Mouse (Mus musculus) lung, postnatal 0 days (tissue): ENCODE results near the gene Brd3. TPM values are rescaled to one million over a fixed set of nuclear protein-coding genes. Genes with fewer than 3 reads are reported as not detected.
A peak's percentile ranks its signal among the peaks of the same experiment; 100 is the strongest.
"Not testable (repeated sequence)": the region's sequence is repeated elsewhere in the genome, so short reads cannot be mapped to it uniquely, and the experiment has no call there.

Experiments
- ATAC-seq: fragments of 200-750 bp; cut with Nextera tagmentation; 2 replicates; pipeline ENCODE4 v1.8.0; 2017; ENCODE audit warnings: moderate library complexity
- DNase-seq: peaks from one replicate; pipeline ENCODE4 v3.0.0-alpha.2; 2016; ENCODE audit warnings: low spot score
- H3K27ac ChIP-seq: fragments of 300-500 bp; sonication (generic); 2 replicates; pipeline ENCODE4 v1.5.1; 2014; ENCODE audit warnings: antibody characterized with exemption, mild to moderate bottlenecking, low read length, mixed read lengths
- H3K27me3 ChIP-seq: fragments of 300-500 bp; sonication (generic); replicated peaks from 2 replicates; pipeline ENCODE4 v1.6.1; 2014; ENCODE audit warnings: low read length, mixed read lengths; ENCODE audit not compliant: insufficient read depth
- H3K36me3 ChIP-seq: fragments of 300-500 bp; sonication (generic); 2 replicates; pipeline ENCODE4 v1.6.1; 2014; ENCODE audit warnings: low read length, mixed read lengths; ENCODE audit not compliant: insufficient read depth
- H3K4me1 ChIP-seq: fragments of 300-500 bp; sonication (generic); 2 replicates; pipeline ENCODE4 v1.6.1; 2014; ENCODE audit warnings: antibody characterized with exemption, low read depth, low read length, mixed read lengths; ENCODE audit not compliant: insufficient read depth
- H3K4me2 ChIP-seq: fragments of 300-500 bp; sonication (generic); replicated peaks from 2 replicates; pipeline ENCODE4 v1.6.1; 2014; ENCODE audit warnings: low read depth, mild to moderate bottlenecking, low read length, moderate library complexity, mixed read lengths
- H3K4me3 ChIP-seq: fragments of 300-500 bp; sonication (generic); 2 replicates; pipeline ENCODE4 v1.5.1; 2014; ENCODE audit warnings: low read depth, low read length
- H3K9ac ChIP-seq: fragments of 300-500 bp; sonication (generic); replicated peaks from 2 replicates; pipeline ENCODE4 v1.6.1; 2014; ENCODE audit warnings: low read depth, mild to moderate bottlenecking
- H3K9me3 ChIP-seq: fragments of 300-500 bp; sonication (generic); 2 replicates; pipeline ENCODE4 v1.6.1; 2016; ENCODE audit warnings: low read length, mixed read lengths
- CTCF ChIP-seq: IDR thresholded peaks from 2 replicates; pipeline ENCODE4 v1.5.1; 2016; ENCODE audit warnings: antibody characterized with exemption, mild to moderate bottlenecking
- EP300 ChIP-seq: IDR thresholded peaks from 2 replicates; pipeline ENCODE4 v1.6.1; 2016; ENCODE audit warnings: antibody characterized with exemption, mild to moderate bottlenecking, control low read depth
- WGBS: fragments of 180-500 bp; shearing (Covaris S2); extraction: QIAGEN DNeasy Blood & Tissue Kit; methylation state at CpG from one replicate; pipeline ENCODE4 v1.1.7; 2014; 5-methylcytosine and 5-hydroxymethylcytosine counted together
- polyA plus RNA-seq: library from polyadenylated mRNA; unstranded; fragments of >200 nt; fragmentation: Nextera tagmentation; extraction: Ambion mirVana; gene quantifications from 2 replicates; pipeline ENCODE4 v1.2.1, GENCODE M21; 2015

Brd3 gene
- polyA plus RNA-seq, 1 experiment from 2014 or later: 47.5 TPM

GRCm38 (mm10) chr2:27539772-27540514, 32.5 kb upstream of the Brd3 start:
- peak overlapping the region; percentile 48 for H3K9ac ChIP-seq
- ATAC-seq: peak; percentile 98
- DNase-seq: peak; percentile 100
- H3K27me3 ChIP-seq: no peaks in the 10 kb centered on the region
- H3K27ac ChIP-seq: peak overlapping the region; percentile 82
- H3K4me3 ChIP-seq: peak overlapping the region; percentile 36
- peak overlapping the region; percentile 55 for H3K4me2 ChIP-seq
- WGBS: 2% methylated on average over 46 of the region's 46 CpGs
- H3K4me1 ChIP-seq: peaks cover 9% of the 10 kb centered on the region; the same call in 1 of the 2 replicates
- TF ChIP-seq EP300 (peak; percentile 71; the same call in 1 of the 2 replicates), CTCF (no peak)
- H3K9me3 ChIP-seq: no peaks in the 10 kb centered on the region
- peaks cover 10% of the 10 kb centered on the region; the same call in 1 of the 2 replicates for H3K36me3 ChIP-seq

- H3K4me1 ChIP-seq: peaks cover 9% of the 10 kb centered on the region; the same call in 1 of the 2 replicates
- DNase-seq: peak; percentile 65
- no peak overlapping the region for H3K4me3 ChIP-seq
- TF ChIP-seq CTCF: no peak
- no peak for TF ChIP-seq EP300
- peaks cover 13% of the 10 kb centered on the region; the same call in 1 of the 2 replicates for H3K36me3 ChIP-seq
- H3K9me3 ChIP-seq: no peaks in the 10 kb centered on the region
- H3K4me2 ChIP-seq: no peak overlapping the region
- no peak for ATAC-seq
- H3K9ac ChIP-seq: no peak overlapping the region
- H3K27ac ChIP-seq: no peak overlapping the region
- WGBS: 9% methylated on average over 5 of the region's 5 CpGs
- no peaks in the 10 kb centered on the region for H3K27me3 ChIP-seq
Observed at GRCm38 (mm10) chr2:27539336-27539735, 31.9 kb upstream of the Brd3 start.

GRCm38 (mm10) chr2:27538455-27539330, 31.2 kb upstream of the Brd3 start:
- ATAC-seq, H3K4me3 ChIP-seq, H3K27me3 ChIP-seq, H3K9ac ChIP-seq, H3K4me1 ChIP-seq, H3K27ac ChIP-seq, H3K9me3 ChIP-seq, H3K4me2 ChIP-seq, DNase-seq: not testable (repeated sequence)
- H3K36me3 ChIP-seq: peaks cover 14% of the 10 kb centered on the region; the same call in 1 of the 2 replicates
- 60% methylated on average over 5 of the region's 5 CpGs for WGBS
- 0 out of 2 replicates have a peak, but pooled peaks have one; percentile 5 for TF ChIP-seq CTCF

- TF ChIP-seq CTCF: peak; percentile 59
- TF ChIP-seq EP300: no peak
- DNase-seq (no peak), ATAC-seq (no peak)
- Histone ChIP-seq H3K4me3 (no peak overlapping the region), H3K27me3 (no peaks in the 10 kb centered on the region), H3K9ac (no peak overlapping the region), H3K9me3 (no peaks in the 10 kb centered on the region), H3K27ac (no peak overlapping the region), H3K4me1 (peaks cover 18% of the 10 kb centered on the region), H3K4me2 (no peak overlapping the region), H3K36me3 (peaks cover 7% of the 10 kb centered on the region)
- WGBS: 96% methylated on average over 3 of the region's 3 CpGs
Observed at GRCm38 (mm10) chr2:27518283-27518682, 10.8 kb upstream of the Brd3 start.

GRCm38 (mm10) chr2:27516289-27516688, 8.8 kb upstream of the Brd3 start:
- peak overlapping the region; percentile 75; the same call in 1 of the 2 replicates for H3K4me3 ChIP-seq
- ATAC-seq (no peak), DNase-seq (no peak)
- no peaks in the 10 kb centered on the region for H3K27me3 ChIP-seq
- no peak overlapping the region for H3K27ac ChIP-seq
- peaks cover 18% of the 10 kb centered on the region for H3K4me1 ChIP-seq
- WGBS: 8% methylated on average over 1 of the region's 1 CpGs
- H3K4me2 ChIP-seq: no peak overlapping the region; the same call in 1 of the 2 replicates
- no peak overlapping the region for H3K9ac ChIP-seq
- no peaks in the 10 kb centered on the region for H3K9me3 ChIP-seq
- TF ChIP-seq EP300 (no peak), CTCF (no peak)
- H3K36me3 ChIP-seq: peaks cover 4% of the 10 kb centered on the region
